Mouse (Mus musculus): Measurements from ENCODE around the gene Obp2b. TPM values are rescaled to one million over a fixed set of nuclear protein-coding genes. Genes with fewer than 3 reads are reported as not detected.

The Obp2b gene
- not detected for polyA plus RNA-seq (2014; fragmentation: Illumina TruSeq; extraction: RNeasy Lipid Tissue Mini Kit (QIAGEN cat#74804); ENCODE audit: low read depth, low replicate concordance)

GRCm38 (mm10) chr2:25736709-25737108 lies at the start of gene Obp2b:
TSS of gene Obp2b (plus strand) at chr2:25737009.

GRCm38 (mm10) chr2:25699743-25700142 lies 37.1 kb upstream of the Obp2b start, which contains the start of gene Obp2a:
TSS of gene Obp2a (plus strand) at chr2:25700043.

GRCm38 (mm10) chr2:25706643-25707481 lies 29.9 kb upstream of the Obp2b start, which contains the start of gene Bmyc:
TSS of gene Bmyc (plus strand) at chr2:25706739.

GRCm38 (mm10) chr2:25765269-25765668 lies 28.5 kb downstream of the Obp2b start, which contains the start of gene Lcn3:
TSS of gene Lcn3 (plus strand) at chr2:25765569.

GRCm38 (mm10) chr2:25776717-25777116 lies 39.9 kb downstream of the Obp2b start, which contains the start of gene Lcn11:
TSS of gene Lcn11 (plus strand) at chr2:25777017.

GRCm38 (mm10) chr2:25781957-25782356 lies 45.1 kb downstream of the Obp2b start, which contains the start of gene Gm13539:
TSS of gene Gm13539 (plus strand) at chr2:25782257.

Other genes with a start within 250 kb of the Obp2b start
- not detected for gene Lcn12, start 243.1 kb upstream of the Obp2b start, polyA plus RNA-seq (2014; fragmentation: Illumina TruSeq; extraction: RNeasy Lipid Tissue Mini Kit (QIAGEN cat#74804); ENCODE audit: low read depth, low replicate concordance)
- gene Fbxw5, start 236.3 kb upstream of the Obp2b start, polyA plus RNA-seq (2014; fragmentation: Illumina TruSeq; extraction: RNeasy Lipid Tissue Mini Kit (QIAGEN cat#74804); ENCODE audit: low read depth, low replicate concordance) = 1.5 TPM
- not detected for gene C8g, start 235.3 kb upstream of the Obp2b start, polyA plus RNA-seq (2014; fragmentation: Illumina TruSeq; extraction: RNeasy Lipid Tissue Mini Kit (QIAGEN cat#74804); ENCODE audit: low read depth, low replicate concordance)
- 0.95 TPM for gene Traf2, start 190.1 kb upstream of the Obp2b start, polyA plus RNA-seq (2014; fragmentation: Illumina TruSeq; extraction: RNeasy Lipid Tissue Mini Kit (QIAGEN cat#74804); ENCODE audit: low read depth, low replicate concordance)
- gene Edf1, start 179.2 kb upstream of the Obp2b start, polyA plus RNA-seq (2014; fragmentation: Illumina TruSeq; extraction: RNeasy Lipid Tissue Mini Kit (QIAGEN cat#74804); ENCODE audit: low read depth, low replicate concordance) = 2.6 TPM
- gene Mamdc4, start 162.2 kb upstream of the Obp2b start, polyA plus RNA-seq (2014; fragmentation: Illumina TruSeq; extraction: RNeasy Lipid Tissue Mini Kit (QIAGEN cat#74804); ENCODE audit: low read depth, low replicate concordance) = not detected
- not detected for gene Phpt1, start 161.8 kb upstream of the Obp2b start, polyA plus RNA-seq (2014; fragmentation: Illumina TruSeq; extraction: RNeasy Lipid Tissue Mini Kit (QIAGEN cat#74804); ENCODE audit: low read depth, low replicate concordance)
- gene Ajm1, start 155.3 kb upstream of the Obp2b start, polyA plus RNA-seq (2014; fragmentation: Illumina TruSeq; extraction: RNeasy Lipid Tissue Mini Kit (QIAGEN cat#74804); ENCODE audit: low read depth, low replicate concordance) = not detected
- gene Rabl6, start 128.5 kb upstream of the Obp2b start, polyA plus RNA-seq (2014; fragmentation: Illumina TruSeq; extraction: RNeasy Lipid Tissue Mini Kit (QIAGEN cat#74804); ENCODE audit: low read depth, low replicate concordance) = 29.1 TPM
- not detected for gene Ccdc183, start 119.3 kb upstream of the Obp2b start, polyA plus RNA-seq (2014; fragmentation: Illumina TruSeq; extraction: RNeasy Lipid Tissue Mini Kit (QIAGEN cat#74804); ENCODE audit: low read depth, low replicate concordance)
- 3.3 TPM for gene Tmem141, start 115.0 kb upstream of the Obp2b start, polyA plus RNA-seq (2014; fragmentation: Illumina TruSeq; extraction: RNeasy Lipid Tissue Mini Kit (QIAGEN cat#74804); ENCODE audit: low read depth, low replicate concordance)
- 7.5 TPM for gene Fcna, start 109.0 kb upstream of the Obp2b start, polyA plus RNA-seq (2014; fragmentation: Illumina TruSeq; extraction: RNeasy Lipid Tissue Mini Kit (QIAGEN cat#74804); ENCODE audit: low read depth, low replicate concordance)
- not detected for gene Lcn8, start 83.9 kb upstream of the Obp2b start, polyA plus RNA-seq (2014; fragmentation: Illumina TruSeq; extraction: RNeasy Lipid Tissue Mini Kit (QIAGEN cat#74804); ENCODE audit: low read depth, low replicate concordance)
- gene Lcn5, start 79.1 kb upstream of the Obp2b start, polyA plus RNA-seq (2014; fragmentation: Illumina TruSeq; extraction: RNeasy Lipid Tissue Mini Kit (QIAGEN cat#74804); ENCODE audit: low read depth, low replicate concordance) = not detected
- not detected for gene Lcn6, start 60.2 kb upstream of the Obp2b start, polyA plus RNA-seq (2014; fragmentation: Illumina TruSeq; extraction: RNeasy Lipid Tissue Mini Kit (QIAGEN cat#74804); ENCODE audit: low read depth, low replicate concordance)
- gene Lcn10, start 54.3 kb upstream of the Obp2b start, polyA plus RNA-seq (2014; fragmentation: Illumina TruSeq; extraction: RNeasy Lipid Tissue Mini Kit (QIAGEN cat#74804); ENCODE audit: low read depth, low replicate concordance) = not detected
- not detected for gene Obp2a, start 37.0 kb upstream of the Obp2b start, polyA plus RNA-seq (2014; fragmentation: Illumina TruSeq; extraction: RNeasy Lipid Tissue Mini Kit (QIAGEN cat#74804); ENCODE audit: low read depth, low replicate concordance)
- 5.0 TPM for gene Bmyc, start 30.3 kb upstream of the Obp2b start, polyA plus RNA-seq (2014; fragmentation: Illumina TruSeq; extraction: RNeasy Lipid Tissue Mini Kit (QIAGEN cat#74804); ENCODE audit: low read depth, low replicate concordance)
- not detected for gene Lcn3, start 28.6 kb downstream of the Obp2b start, polyA plus RNA-seq (2014; fragmentation: Illumina TruSeq; extraction: RNeasy Lipid Tissue Mini Kit (QIAGEN cat#74804); ENCODE audit: low read depth, low replicate concordance)
- gene Lcn11, start 40.0 kb downstream of the Obp2b start, polyA plus RNA-seq (2014; fragmentation: Illumina TruSeq; extraction: RNeasy Lipid Tissue Mini Kit (QIAGEN cat#74804); ENCODE audit: low read depth, low replicate concordance) = not detected
- not detected for gene Gm13539, start 45.2 kb downstream of the Obp2b start, polyA plus RNA-seq (2014; fragmentation: Illumina TruSeq; extraction: RNeasy Lipid Tissue Mini Kit (QIAGEN cat#74804); ENCODE audit: low read depth, low replicate concordance)
- not detected for gene Glt6d1, start 78.8 kb downstream of the Obp2b start, polyA plus RNA-seq (2014; fragmentation: Illumina TruSeq; extraction: RNeasy Lipid Tissue Mini Kit (QIAGEN cat#74804); ENCODE audit: low read depth, low replicate concordance)
- not detected for gene Lcn9, start 86.1 kb downstream of the Obp2b start, polyA plus RNA-seq (2014; fragmentation: Illumina TruSeq; extraction: RNeasy Lipid Tissue Mini Kit (QIAGEN cat#74804); ENCODE audit: low read depth, low replicate concordance)
- not detected for gene Sohlh1, start 110.2 kb downstream of the Obp2b start, polyA plus RNA-seq (2014; fragmentation: Illumina TruSeq; extraction: RNeasy Lipid Tissue Mini Kit (QIAGEN cat#74804); ENCODE audit: low read depth, low replicate concordance)
- gene Kcnt1, start 126.7 kb downstream of the Obp2b start, polyA plus RNA-seq (2014; fragmentation: Illumina TruSeq; extraction: RNeasy Lipid Tissue Mini Kit (QIAGEN cat#74804); ENCODE audit: low read depth, low replicate concordance) = 0.13 TPM
- gene Camsap1, start 246.3 kb downstream of the Obp2b start, polyA plus RNA-seq (2014; fragmentation: Illumina TruSeq; extraction: RNeasy Lipid Tissue Mini Kit (QIAGEN cat#74804); ENCODE audit: low read depth, low replicate concordance) = 7.6 TPM

All from sigmoid colon, adult 10 weeks (tissue).